Mouse (Mus musculus) spleen, adult 2 months (tissue): Measurements from ENCODE around the gene Map3k12.

Source experiments
- CTCF ChIP-seq: fragments of 200-500 bp; IDR thresholded peaks from 2 replicates; pipeline ENCODE4 v1.5.1; 2011; ENCODE audit warnings: mild to moderate bottlenecking, inconsistent platforms; ENCODE audit not compliant: insufficient read depth, insufficient read length, insufficient replicate concordance; ENCODE audit errors: extremely low read depth
- POLR2A ChIP-seq: fragments of 200-500 bp; IDR thresholded peaks from 2 replicates; pipeline ENCODE4 v1.6.1; 2011; ENCODE audit warnings: low read depth, low read length, inconsistent platforms

GRCm38 (mm10) chr15:102485853-102486252 is 31.0 kb downstream of the Map3k12 start:
- TF ChIP-seq CTCF (no peak), POLR2A (no peak)
